Mouse (Mus musculus): ENCODE results near the gene Fam25c.
"Not testable (repeated sequence)": the region's sequence is repeated elsewhere in the genome, so short reads cannot be mapped to it uniquely, and the experiment has no call there.

The Fam25c gene

GRCm38 (mm10) chr14:34364254-34365146, 9.3 kb upstream of the Fam25c start:
- DNase-seq (ENCODE audit: low read depth, low spot score) = not testable (repeated sequence)

GRCm38 (mm10) chr14:34363490-34364253, 8.4 kb upstream of the Fam25c start:
- DNase-seq (ENCODE audit: low read depth, low spot score) = peak; percentile 89

GRCm38 (mm10) chr14:34362726-34363445, 7.7 kb upstream of the Fam25c start:
- DNase-seq (ENCODE audit: low read depth, low spot score) = peak; percentile 91

- no peak for DNase-seq (ENCODE audit: low read depth, low spot score)
Observed at GRCm38 (mm10) chr14:34362135-34362534, 6.9 kb upstream of the Fam25c start.

- no peak for DNase-seq (ENCODE audit: low read depth, low spot score)
Observed at GRCm38 (mm10) chr14:34360251-34360650, 5.0 kb upstream of the Fam25c start.

GRCm38 (mm10) chr14:34359676-34360244, 4.5 kb upstream of the Fam25c start:
- DNase-seq (ENCODE audit: low read depth, low spot score) = no peak

GRCm38 (mm10) chr14:34357671-34358455, 2.6 kb upstream of the Fam25c start:
- peak; percentile 33 for DNase-seq (ENCODE audit: low read depth, low spot score)

- no peak for DNase-seq (ENCODE audit: low read depth, low spot score)
Observed at GRCm38 (mm10) chr14:34354456-34354855, 777 bp downstream of the Fam25c start.

GRCm38 (mm10) chr14:34353326-34353725, 1.9 kb downstream of the Fam25c start:
- DNase-seq (ENCODE audit: low read depth, low spot score) = no peak

- DNase-seq (ENCODE audit: low read depth, low spot score) = no peak
Observed at GRCm38 (mm10) chr14:34352523-34352922, 2.7 kb downstream of the Fam25c start.

- DNase-seq (ENCODE audit: low read depth, low spot score) = no peak
Observed at GRCm38 (mm10) chr14:34351660-34352059, 3.6 kb downstream of the Fam25c start.

- DNase-seq (ENCODE audit: low read depth, low spot score) = no peak
Observed at GRCm38 (mm10) chr14:34349007-34349406, 6.2 kb downstream of the Fam25c start.

- no peak for DNase-seq (ENCODE audit: low read depth, low spot score)
Observed at GRCm38 (mm10) chr14:34348301-34348700, 6.9 kb downstream of the Fam25c start.

GRCm38 (mm10) chr14:34347084-34347483, 8.1 kb downstream of the Fam25c start:
- no peak for DNase-seq (ENCODE audit: low read depth, low spot score)

GRCm38 (mm10) chr14:34345771-34346566, 9.3 kb downstream of the Fam25c start:
- DNase-seq (ENCODE audit: low read depth, low spot score) = peak; percentile 44

- DNase-seq (ENCODE audit: low read depth, low spot score) = no peak
Observed at GRCm38 (mm10) chr14:34344361-34344760, 10.9 kb downstream of the Fam25c start.

- DNase-seq (ENCODE audit: low read depth, low spot score) = no peak
Observed at GRCm38 (mm10) chr14:34343078-34343477, 12.2 kb downstream of the Fam25c start.

- no peak for DNase-seq (ENCODE audit: low read depth, low spot score)
Observed at GRCm38 (mm10) chr14:34341993-34342392, 13.2 kb downstream of the Fam25c start.

GRCm38 (mm10) chr14:34339446-34339845, 15.8 kb downstream of the Fam25c start:
- DNase-seq (ENCODE audit: low read depth, low spot score) = no peak

- DNase-seq (ENCODE audit: low read depth, low spot score) = no peak
Observed at GRCm38 (mm10) chr14:34332476-34332875, 22.8 kb downstream of the Fam25c start.
